Mouse (Mus musculus) heart, adult 2 months (tissue): ENCODE data around the gene Tacr1. TPM values are rescaled to one million over a fixed set of nuclear protein-coding genes. Genes with fewer than 3 reads are reported as not detected.

Experiments
- DNase-seq, 2 experiments: peaks; one replicate each; pipeline ENCODE4 v3.0.0; 2021
- H3K27ac ChIP-seq: fragments of 200-600 bp; 2 replicates; pipeline ENCODE4 v1.8.1; 2022
- H3K27me3 ChIP-seq: fragments of 200-500 bp; 2 replicates; pipeline ENCODE4 v1.6.1; 2012; ENCODE audit warnings: mild to moderate bottlenecking, low read length, inconsistent platforms, mixed read lengths; ENCODE audit not compliant: control insufficient read depth, insufficient read depth
- H3K36me3 ChIP-seq: fragments of 200-500 bp; 2 replicates; pipeline ENCODE4 v1.6.1; 2012; ENCODE audit warnings: low read length, inconsistent platforms; ENCODE audit not compliant: control insufficient read depth, insufficient read depth
- H3K4me1 ChIP-seq: fragments of 200-500 bp; 2 replicates; pipeline ENCODE4 v1.6.1; 2011; ENCODE audit warnings: low read length; ENCODE audit not compliant: control insufficient read depth, insufficient read depth
- H3K4me3 ChIP-seq: fragments of 200-600 bp; 2 replicates; pipeline ENCODE4 v1.8.1; 2022
- H3K79me2 ChIP-seq: fragments of 200-500 bp; replicated peaks from 2 replicates; pipeline ENCODE4 v1.6.1; 2012; ENCODE audit warnings: mild to moderate bottlenecking, inconsistent platforms, low read length, moderate library complexity, mixed read lengths; ENCODE audit not compliant: control insufficient read depth, insufficient read depth
- H3K9ac ChIP-seq: fragments of 200-500 bp; 2 replicates; pipeline ENCODE4 v1.6.1; 2012; ENCODE audit warnings: low read depth, mild to moderate bottlenecking, control low read depth, inconsistent platforms, low read length, mixed read lengths
- CTCF ChIP-seq: fragments of 200-600 bp; IDR thresholded peaks from 2 replicates; pipeline ENCODE4 v1.8.1; 2022; ENCODE audit warnings: antibody characterized with exemption, mild to moderate bottlenecking, moderate library complexity
- EP300 ChIP-seq: fragments of 200-500 bp; IDR thresholded peaks from 2 replicates; pipeline ENCODE4 v1.6.1; 2011; ENCODE audit warnings: low read depth, low read length, control low read depth; ENCODE audit not compliant: insufficient read depth
- POLR2A ChIP-seq: fragments of 200-500 bp; IDR thresholded peaks from 2 replicates; pipeline ENCODE4 v1.6.1; 2011; ENCODE audit warnings: mild to moderate bottlenecking, low read depth, low read length, control low read depth; ENCODE audit not compliant: insufficient read depth
- WGBS: fragments of 180-500 bp; shearing (Covaris S2); methylation state at CpG from one replicate; pipeline ENCODE4 v1.1.7; 2018; 5-methylcytosine and 5-hydroxymethylcytosine counted together
- intact Hi-C: fragments of 180-260 bp; cut with DNase I; formaldehyde crosslinking; loops from one replicate; pipeline ENCODE4 v1.15.1; 2025
- polyA plus RNA-seq: library from polyadenylated mRNA; depleted of rRNA; stranded (reverse); fragments of >200 nt; gene quantifications from 2 replicates; pipeline ENCODE4 v1.2.3, GENCODE M21; 2012
- total RNA-seq, 2 experiments: library from RNA; stranded (reverse); gene quantifications; 2 replicates each; pipeline ENCODE4 v1.2.3; 2021

Tacr1 gene
- total and polyA plus RNA-seq, 3 experiments, result 0.14 TPM; not detected in 2

- H3K9ac ChIP-seq, result no peak overlapping the region
- H3K36me3 ChIP-seq, result no peaks in the 10 kb centered on the region
- no peaks in the 10 kb centered on the region for H3K79me2 ChIP-seq
- TF ChIP-seq EP300 (no peak), POLR2A (no peak), CTCF (no peak)
- WGBS, result 46% methylated on average over 15 of the region's 15 CpGs
- H3K4me1 ChIP-seq, result no peaks in the 10 kb centered on the region; the same call in 1 of the 2 replicates
- no peak overlapping the region for H3K4me3 ChIP-seq
- no peak overlapping the region for H3K27ac ChIP-seq
- peaks cover 1% of the 10 kb centered on the region; the same call in 1 of the 2 replicates for H3K27me3 ChIP-seq
- intact Hi-C loops, result no loop called here
- no peak for DNase-seq
Observed at GRCm38 (mm10) chr6:82458762-82459389, 56.7 kb downstream of the Tacr1 start.

GRCm38 (mm10) chr6:82463171-82463570, 61.0 kb downstream of the Tacr1 start:
- Histone ChIP-seq H3K9ac (no peak overlapping the region), H3K36me3 (no peaks in the 10 kb centered on the region), H3K27ac (no peak overlapping the region), H3K79me2 (no peaks in the 10 kb centered on the region), H3K4me3 (no peak overlapping the region), H3K4me1 (no peaks in the 10 kb centered on the region; the same call in 1 of the 2 replicates), H3K27me3 (no peaks in the 10 kb centered on the region)
- WGBS, result 7% methylated on average over 4 of the region's 4 CpGs
- peak in 1 of 2 experiments; percentile 11 for DNase-seq
- TF ChIP-seq CTCF, result no peak
- no peak for TF ChIP-seq POLR2A
- intact Hi-C loops, result no loop called here

- WGBS, result 47% methylated on average over 6 of the region's 6 CpGs
- Histone ChIP-seq H3K4me1 (no peaks in the 10 kb centered on the region), H3K4me3 (no peak overlapping the region), H3K27me3 (no peaks in the 10 kb centered on the region), H3K36me3 (no peaks in the 10 kb centered on the region), H3K9ac (no peak overlapping the region), H3K27ac (no peak overlapping the region), H3K79me2 (no peaks in the 10 kb centered on the region)
- intact Hi-C loops, result no loop called here
- TF ChIP-seq POLR2A (no peak), CTCF (no peak), EP300 (no peak)
- no peak for DNase-seq
Observed at GRCm38 (mm10) chr6:82474477-82474876, 72.3 kb downstream of the Tacr1 start.

- Histone ChIP-seq H3K27ac (no peak overlapping the region), H3K9ac (no peak overlapping the region), H3K4me1 (no peaks in the 10 kb centered on the region), H3K79me2 (no peaks in the 10 kb centered on the region), H3K4me3 (no peak overlapping the region), H3K36me3 (no peaks in the 10 kb centered on the region), H3K27me3 (no peaks in the 10 kb centered on the region)
- no peak for TF ChIP-seq EP300
- no peak for TF ChIP-seq CTCF
- TF ChIP-seq POLR2A, result no peak
- DNase-seq, result no peak
- intact Hi-C loops, result no loop called here
- 86% methylated on average over 1 of the region's 1 CpGs for WGBS
Observed at GRCm38 (mm10) chr6:82483842-82484241, 81.7 kb downstream of the Tacr1 start.

GRCm38 (mm10) chr6:82494481-82494880, 92.3 kb downstream of the Tacr1 start:
- intact Hi-C loops, result no loop called here
- Histone ChIP-seq H3K27ac (no peak overlapping the region), H3K4me1 (no peaks in the 10 kb centered on the region), H3K79me2 (no peaks in the 10 kb centered on the region), H3K4me3 (no peak overlapping the region), H3K27me3 (no peaks in the 10 kb centered on the region), H3K9ac (no peak overlapping the region), H3K36me3 (no peaks in the 10 kb centered on the region)
- 54% methylated on average over 6 of the region's 6 CpGs for WGBS
- no peak for DNase-seq
- no peak for TF ChIP-seq EP300
- TF ChIP-seq POLR2A, result no peak
- TF ChIP-seq CTCF, result no peak

- no peak overlapping the region for H3K27ac ChIP-seq
- H3K27me3 ChIP-seq, result no peaks in the 10 kb centered on the region
- H3K4me1 ChIP-seq, result no peaks in the 10 kb centered on the region
- no peaks in the 10 kb centered on the region for H3K36me3 ChIP-seq
- no peak for DNase-seq
- whole genome bisulfite sequencing, result 66% methylated on average over 7 of the region's 7 CpGs
- H3K79me2 ChIP-seq, result no peaks in the 10 kb centered on the region
- H3K9ac ChIP-seq, result no peak overlapping the region
- no peak for TF ChIP-seq POLR2A
- no peak for TF ChIP-seq EP300
- no peak for TF ChIP-seq CTCF
- H3K4me3 ChIP-seq, result no peak overlapping the region
- intact Hi-C loops, result no loop called here
Observed at GRCm38 (mm10) chr6:82510843-82511416, 108.8 kb downstream of the Tacr1 start.
